Mouse (Mus musculus) activated CD4-positive, CD25-positive, alpha-beta regulatory T cell, adult 9 weeks (primary cell): Measurements from ENCODE around the gene Chd2. TPM values are rescaled to one million over a fixed set of nuclear protein-coding genes. Genes with fewer than 3 reads are reported as not detected.

Source experiments
- polyA plus RNA-seq: library from polyadenylated mRNA; unstranded; fragments of 100-300 nt; shearing (Covaris generic); gene quantifications from one replicate; pipeline ENCODE4 v1.2.1, GENCODE M21; 2017

Chd2 gene
- polyA plus RNA-seq, result 243 TPM

GRCm38 (mm10) chr7:73541412-73542130 lies at the start of gene Chd2:
TSS of gene Chd2 (minus strand) at chr7:73541830.

Other genes starting within 250 kb of the Chd2 start
- gene Rgma, start 166.3 kb downstream of the Chd2 start, polyA plus RNA-seq, result not detected
- 3.1 TPM for gene Fam174b, start 198.5 kb upstream of the Chd2 start, polyA plus RNA-seq